In genomic region chr11:59838426-59838825, GRCm38 (mm10) we compare ENCODE assay signal across 8 mouse cellular contexts. TPM values are rescaled to one million over a fixed set of nuclear protein-coding genes. Genes with fewer than 3 reads are reported as not detected.
A peak's percentile ranks its signal among the peaks of the same experiment; 100 is the strongest.
DNase-seq lines count a peak whose midpoint lies in the region; ATAC-seq and TF ChIP-seq lines count a peak whose summit lies in the region.

No protein-coding gene starts in this region.

- no peak for TF ChIP-seq POLR2A in brain, embryonic 14.5 days (IDR thresholded peaks at IDR 0.05; ENCODE audit: borderline replicate concordance, extremely low read depth, insufficient read depth, insufficient read length, poor library complexity, severe bottlenecking)

- H3K36me3 ChIP-seq in kidney, embryonic 14.5 days (ENCODE audit: control insufficient read depth, insufficient read depth, low read length), result peaks cover 37% of the 10 kb centered on the region
- H3K36me3 ChIP-seq in hindbrain, embryonic 14.5 days (replicated peaks; ENCODE audit: control insufficient read depth, insufficient read depth), result peaks cover 40% of the 10 kb centered on the region
- H3K36me3 ChIP-seq in midbrain, embryonic 13.5 days, result peaks cover 31% of the 10 kb centered on the region

- H3K4me1 ChIP-seq in kidney, embryonic 14.5 days (ENCODE audit: control insufficient read depth, insufficient read depth, low read length), result peaks cover 15% of the 10 kb centered on the region
- H3K4me1 ChIP-seq in hindbrain, embryonic 14.5 days (replicated peaks; ENCODE audit: control insufficient read depth, insufficient read depth, low read length), result peaks cover 24% of the 10 kb centered on the region
- peaks cover 31% of the 10 kb centered on the region for H3K4me1 ChIP-seq in midbrain, embryonic 13.5 days (replicated peaks)

- TF ChIP-seq CTCF in brain, embryonic 14.5 days (IDR thresholded peaks at IDR 0.05; ENCODE audit: borderline replicate concordance, extremely low read depth, insufficient read depth, insufficient read length), result no peak

- peak overlapping the region; percentile 55 for H3K4me2 ChIP-seq in kidney, embryonic 14.5 days (replicated peaks; ENCODE audit: low read depth, low read length)
- peak overlapping the region; percentile 78 for H3K4me2 ChIP-seq in hindbrain, embryonic 14.5 days (replicated peaks)
- peak overlapping the region; percentile 63 for H3K4me2 ChIP-seq in midbrain, embryonic 13.5 days (replicated peaks)

- H3K4me3 ChIP-seq in kidney, embryonic 14.5 days (ENCODE audit: low read length), result peak overlapping the region; percentile 89
- peak overlapping the region; percentile 88 for H3K4me3 ChIP-seq in hindbrain, embryonic 14.5 days (replicated peaks; ENCODE audit: low read length)
- peak overlapping the region; percentile 84 for H3K4me3 ChIP-seq in midbrain, embryonic 13.5 days (replicated peaks)

- no peaks in the 10 kb centered on the region for H3K9me3 ChIP-seq in kidney, embryonic 14.5 days (ENCODE audit: control insufficient read depth, low read length)
- H3K9me3 ChIP-seq in hindbrain, embryonic 14.5 days (ENCODE audit: control insufficient read depth, low read length), result no peaks in the 10 kb centered on the region
- H3K9me3 ChIP-seq in midbrain, embryonic 13.5 days, result no peaks in the 10 kb centered on the region

- 62% methylated on average over 4 of the region's 4 CpGs for WGBS in kidney, embryonic 14.5 days
- WGBS in hindbrain, embryonic 14.5 days, result 67% methylated on average over 4 of the region's 4 CpGs
- 65% methylated on average over 4 of the region's 4 CpGs for WGBS in midbrain, embryonic 13.5 days

- ATAC-seq in kidney, embryonic 14.5 days (ENCODE audit: low FRiP score, low TSS enrichment), result no peak
- no peak for ATAC-seq in hindbrain, embryonic 14.5 days (ENCODE audit: low FRiP score)
- ATAC-seq in midbrain, embryonic 13.5 days, result no peak

- H3K27ac ChIP-seq in kidney, embryonic 14.5 days (ENCODE audit: low read depth, low read length), result 0 out of 2 replicates have a peak overlapping the region, but pooled peaks have one; percentile 96
- peak overlapping the region; percentile 97 for H3K27ac ChIP-seq in hindbrain, embryonic 14.5 days
- peak overlapping the region; percentile 97; the same call in 1 of the 2 replicates for H3K27ac ChIP-seq in midbrain, embryonic 13.5 days

- no peaks in the 10 kb centered on the region for H3K27me3 ChIP-seq in kidney, embryonic 14.5 days (ENCODE audit: control insufficient read depth, insufficient read depth, low read length)
- H3K27me3 ChIP-seq in hindbrain, embryonic 14.5 days (ENCODE audit: control insufficient read depth, insufficient read depth, low read length), result no peaks in the 10 kb centered on the region
- H3K27me3 ChIP-seq in midbrain, embryonic 13.5 days, result no peaks in the 10 kb centered on the region

- DNase-seq in kidney, postnatal 14 days, result no peak
- DNase-seq in brain, embryonic 14.5 days (ENCODE audit: low read depth), result peak; percentile 2
- DNase-seq in hindbrain, embryonic 14.5 days (ENCODE audit: low spot score), result no peak
- no peak for DNase-seq in right cerebral cortex, adult 18-20 months
- DNase-seq in cerebellum, adult 11-12 months, result no peak
- DNase-seq in left cerebral cortex, adult 18-20 months (ENCODE audit: low spot score in 2 of 2), result no peak

- peak overlapping the region; percentile 94; the same call in 1 of the 2 replicates for H3K9ac ChIP-seq in kidney, embryonic 14.5 days (ENCODE audit: low read depth, low read length)
- H3K9ac ChIP-seq in hindbrain, embryonic 14.5 days, result peak overlapping the region; percentile 94
- peak overlapping the region; percentile 90 for H3K9ac ChIP-seq in midbrain, embryonic 13.5 days (replicated peaks)

RNA-seq across cellular contexts. Expression of gene Nt5m, which starts 0.8 kb away (rescaled TPM):
- 35.0 and 36.0 TPM in 2 replicates for polyA plus RNA-seq in kidney, embryonic 14.5 days (2014; fragmentation: Nextera tagmentation; extraction: Ambion mirVana)
- polyA plus RNA-seq in brain, embryonic 14.5 days (2012; rRNA removed), result 57.5 and 63.4 TPM in 2 replicates
- polyA plus RNA-seq in hindbrain, embryonic 14.5 days (2014; fragmentation: Nextera tagmentation; extraction: Ambion mirVana), result 70.0 and 70.1 TPM in 2 replicates
- 58.6 and 60.5 TPM in 2 replicates for polyA plus RNA-seq in midbrain, embryonic 13.5 days (2015; fragmentation: Nextera tagmentation; extraction: Ambion mirVana)
- 10 to 100 TPM; 49.6 to 51.7 TPM for total RNA-seq in left cerebral cortex, adult 18-20 months (2021)

RNA-seq across cellular contexts. Expression of gene Cops3, which starts 1.2 kb away (rescaled TPM):
- 240 and 241 TPM in 2 replicates for polyA plus RNA-seq in kidney, embryonic 14.5 days (2014; fragmentation: Nextera tagmentation; extraction: Ambion mirVana)
- 57.3 and 75.3 TPM in 2 replicates for polyA plus RNA-seq in brain, embryonic 14.5 days (2012; rRNA removed)
- 198 and 199 TPM in 2 replicates for polyA plus RNA-seq in hindbrain, embryonic 14.5 days (2014; fragmentation: Nextera tagmentation; extraction: Ambion mirVana)
- 218 and 223 TPM in 2 replicates for polyA plus RNA-seq in midbrain, embryonic 13.5 days (2015; fragmentation: Nextera tagmentation; extraction: Ambion mirVana)
- 10 to 100 TPM; 70.7 to 71.1 TPM for total RNA-seq in left cerebral cortex, adult 18-20 months (2021)

RNA-seq across cellular contexts. Expression of gene Flcn, which starts 28.6 kb away (rescaled TPM):
- 18.9 and 30.2 TPM in 2 replicates for polyA plus RNA-seq in kidney, embryonic 14.5 days (2014; fragmentation: Nextera tagmentation; extraction: Ambion mirVana)
- 46.1 and 58.8 TPM in 2 replicates for polyA plus RNA-seq in brain, embryonic 14.5 days (2012; rRNA removed)
- polyA plus RNA-seq in hindbrain, embryonic 14.5 days (2014; fragmentation: Nextera tagmentation; extraction: Ambion mirVana), result 35.9 and 39.7 TPM in 2 replicates
- polyA plus RNA-seq in midbrain, embryonic 13.5 days (2015; fragmentation: Nextera tagmentation; extraction: Ambion mirVana), result 38.4 and 41.7 TPM in 2 replicates
- total RNA-seq in left cerebral cortex, adult 18-20 months (2021), result 10 to 100 TPM; 44.2 to 50.1 TPM

RNA-seq across cellular contexts. Expression of gene Pld6, which starts 51.0 kb away (rescaled TPM):
- 1.3 and 1.4 TPM in 2 replicates for polyA plus RNA-seq in kidney, embryonic 14.5 days (2014; fragmentation: Nextera tagmentation; extraction: Ambion mirVana)
- 4.3 and 6.1 TPM in 2 replicates for polyA plus RNA-seq in brain, embryonic 14.5 days (2012; rRNA removed)
- polyA plus RNA-seq in hindbrain, embryonic 14.5 days (2014; fragmentation: Nextera tagmentation; extraction: Ambion mirVana), result 4.3 and 5.2 TPM in 2 replicates
- 2.4 and 2.7 TPM in 2 replicates for polyA plus RNA-seq in midbrain, embryonic 13.5 days (2015; fragmentation: Nextera tagmentation; extraction: Ambion mirVana)
- total RNA-seq in left cerebral cortex, adult 18-20 months (2021), result 1 to 10 TPM in 1 of 2 experiments, under 1 TPM in 1; 0.60 to 1.1 TPM
